Mouse (Mus musculus) kidney, adult 2 months (tissue): ENCODE data around the gene Fkbp6. TPM values are rescaled to one million over a fixed set of nuclear protein-coding genes. Genes with fewer than 3 reads are reported as not detected.

Source experiments
- DNase-seq: peaks from one replicate; pipeline ENCODE4 v3.0.0; 2021
- H3K27ac ChIP-seq: fragments of 200-500 bp; 2 replicates; pipeline ENCODE4 v1.5.1; 2012; ENCODE audit warnings: low read depth, low read length, control low read depth, inconsistent platforms; ENCODE audit not compliant: insufficient read depth
- H3K27me3 ChIP-seq: fragments of 200-500 bp; replicated peaks from 2 replicates; pipeline ENCODE4 v1.6.1; 2012; ENCODE audit warnings: mild to moderate bottlenecking, moderate library complexity, low read length, inconsistent platforms; ENCODE audit not compliant: control insufficient read depth, insufficient read depth
- H3K36me3 ChIP-seq: fragments of 200-500 bp; 2 replicates; pipeline ENCODE4 v1.6.1; 2012; ENCODE audit warnings: mild to moderate bottlenecking, moderate library complexity, low read length, inconsistent platforms; ENCODE audit not compliant: control insufficient read depth, insufficient read depth
- H3K4me1 ChIP-seq: fragments of 200-500 bp; 2 replicates; pipeline ENCODE4 v1.6.1; 2011; ENCODE audit warnings: low read length; ENCODE audit not compliant: control insufficient read depth, insufficient read depth
- H3K4me3 ChIP-seq: fragments of 200-500 bp; 2 replicates; pipeline ENCODE4 v1.5.1; 2011; ENCODE audit warnings: mild to moderate bottlenecking, low read depth, low read length, control low read depth; ENCODE audit not compliant: insufficient read depth
- CTCF ChIP-seq: fragments of 200-500 bp; conservative IDR thresholded peaks from 2 replicates; pipeline ENCODE4 v1.5.1; 2011; ENCODE audit warnings: low read depth, mild to moderate bottlenecking, control low read depth, low read length, moderate library complexity, mixed read lengths; ENCODE audit not compliant: insufficient read depth, insufficient read length
- POLR2A ChIP-seq: fragments of 200-500 bp; IDR thresholded peaks from one replicate; pipeline ENCODE4 v1.6.1; 2011; ENCODE audit warnings: low read depth, low read length, control low read depth
- WGBS: fragments of 180-500 bp; shearing (Covaris S2); methylation state at CpG from one replicate; pipeline ENCODE4 v1.1.7; 2018; 5-methylcytosine and 5-hydroxymethylcytosine counted together
- polyA plus RNA-seq: library from polyadenylated mRNA; depleted of rRNA; stranded (reverse); fragments of >200 nt; gene quantifications from 2 replicates; pipeline ENCODE4 v1.2.3, GENCODE M21; 2012

Gene Fkbp6
- polyA plus RNA-seq, 1 experiment: 0.08 TPM

GRCm38 (mm10) chr5:135368312-135368711 lies 18.5 kb upstream of the Fkbp6 start:
- no peak for DNase-seq
- TF ChIP-seq CTCF (no peak), POLR2A (no peak)
- Histone ChIP-seq H3K27me3 (no peaks in the 10 kb centered on the region), H3K27ac (no peak overlapping the region), H3K4me1 (peaks cover 3% of the 10 kb centered on the region; the same call in 1 of the 2 replicates), H3K36me3 (no peaks in the 10 kb centered on the region), H3K4me3 (no peak overlapping the region)
- WGBS: 83% methylated on average over 6 of the region's 6 CpGs

GRCm38 (mm10) chr5:135367841-135368240 lies 18.0 kb upstream of the Fkbp6 start:
- no peak overlapping the region for H3K4me3 ChIP-seq
- WGBS: 59% methylated on average over 6 of the region's 6 CpGs
- H3K27ac ChIP-seq: no peak overlapping the region
- H3K36me3 ChIP-seq: no peaks in the 10 kb centered on the region
- DNase-seq: peak; percentile 12
- H3K4me1 ChIP-seq: peaks cover 3% of the 10 kb centered on the region; the same call in 1 of the 2 replicates
- H3K27me3 ChIP-seq: no peaks in the 10 kb centered on the region
- TF ChIP-seq CTCF (no peak), POLR2A (no peak)

GRCm38 (mm10) chr5:135363540-135363939 lies 13.7 kb upstream of the Fkbp6 start:
- no peaks in the 10 kb centered on the region for H3K36me3 ChIP-seq
- WGBS: 29% methylated on average over 12 of the region's 12 CpGs
- peak; percentile 18 for DNase-seq
- no peaks in the 10 kb centered on the region for H3K4me1 ChIP-seq
- H3K4me3 ChIP-seq: no peak overlapping the region
- H3K27ac ChIP-seq: no peak overlapping the region
- TF ChIP-seq POLR2A (no peak), CTCF (peak; percentile 67)
- H3K27me3 ChIP-seq: no peaks in the 10 kb centered on the region

- Histone ChIP-seq H3K36me3 (no peaks in the 10 kb centered on the region), H3K4me1 (no peaks in the 10 kb centered on the region), H3K4me3 (no peak overlapping the region), H3K27me3 (peaks cover under 1% of the 10 kb centered on the region; the same call in 1 of the 2 replicates), H3K27ac (no peak overlapping the region)
- WGBS: 86% methylated on average over 3 of the region's 3 CpGs
- TF ChIP-seq CTCF (no peak), POLR2A (no peak)
- DNase-seq: no peak
These were observed 12.7 kb upstream of the Fkbp6 start for GRCm38 (mm10) chr5:135362572-135362971.

- Histone ChIP-seq H3K4me3 (no peak overlapping the region), H3K4me1 (no peaks in the 10 kb centered on the region), H3K27ac (no peak overlapping the region), H3K27me3 (peaks cover 1% of the 10 kb centered on the region; the same call in 1 of the 2 replicates), H3K36me3 (no peaks in the 10 kb centered on the region)
- no peak for DNase-seq
- 79% methylated on average over 2 of the region's 2 CpGs for WGBS
- no peak for TF ChIP-seq CTCF
- no peak for TF ChIP-seq POLR2A
These were observed 9.9 kb upstream of the Fkbp6 start for GRCm38 (mm10) chr5:135359772-135360171.

GRCm38 (mm10) chr5:135357556-135357955 lies 7.7 kb upstream of the Fkbp6 start:
- DNase-seq: peak; percentile 56
- 78% methylated on average over 2 of the region's 2 CpGs for WGBS
- no peaks in the 10 kb centered on the region for H3K36me3 ChIP-seq
- H3K27ac ChIP-seq: no peak overlapping the region
- H3K4me1 ChIP-seq: no peaks in the 10 kb centered on the region
- no peak overlapping the region for H3K4me3 ChIP-seq
- TF ChIP-seq CTCF: no peak
- TF ChIP-seq POLR2A: no peak
- peaks cover 1% of the 10 kb centered on the region; the same call in 1 of the 2 replicates for H3K27me3 ChIP-seq

GRCm38 (mm10) chr5:135356090-135356489 lies 6.2 kb upstream of the Fkbp6 start:
- DNase-seq: no peak
- TF ChIP-seq CTCF (no peak), POLR2A (no peak)
- H3K27me3 ChIP-seq: peaks cover 1% of the 10 kb centered on the region; the same call in 1 of the 2 replicates
- WGBS: 48% methylated on average over 1 of the region's 1 CpGs
- H3K4me3 ChIP-seq: no peak overlapping the region
- H3K4me1 ChIP-seq: no peaks in the 10 kb centered on the region
- H3K36me3 ChIP-seq: no peaks in the 10 kb centered on the region
- no peak overlapping the region for H3K27ac ChIP-seq

- Histone ChIP-seq H3K4me3 (no peak overlapping the region), H3K4me1 (no peaks in the 10 kb centered on the region), H3K36me3 (no peaks in the 10 kb centered on the region), H3K27me3 (peaks cover 1% of the 10 kb centered on the region; the same call in 1 of the 2 replicates), H3K27ac (no peak overlapping the region)
- no peak for DNase-seq
- TF ChIP-seq POLR2A: no peak
- peak; percentile 37 for TF ChIP-seq CTCF
- WGBS: 20% methylated on average over 20 of the region's 20 CpGs
These were observed 3.7 kb upstream of the Fkbp6 start for GRCm38 (mm10) chr5:135353564-135353963.
